Mouse (Mus musculus) kidney, adult 2 months (tissue): ENCODE measurements around the gene Edn2.

Experiments
- CTCF ChIP-seq: fragments of 200-500 bp; conservative IDR thresholded peaks from 2 replicates; pipeline ENCODE4 v1.5.1; 2011; ENCODE audit warnings: low read depth, mild to moderate bottlenecking, control low read depth, low read length, moderate library complexity, mixed read lengths; ENCODE audit not compliant: insufficient read depth, insufficient read length
- POLR2A ChIP-seq: fragments of 200-500 bp; IDR thresholded peaks from one replicate; pipeline ENCODE4 v1.6.1; 2011; ENCODE audit warnings: low read depth, low read length, control low read depth

DNA sequence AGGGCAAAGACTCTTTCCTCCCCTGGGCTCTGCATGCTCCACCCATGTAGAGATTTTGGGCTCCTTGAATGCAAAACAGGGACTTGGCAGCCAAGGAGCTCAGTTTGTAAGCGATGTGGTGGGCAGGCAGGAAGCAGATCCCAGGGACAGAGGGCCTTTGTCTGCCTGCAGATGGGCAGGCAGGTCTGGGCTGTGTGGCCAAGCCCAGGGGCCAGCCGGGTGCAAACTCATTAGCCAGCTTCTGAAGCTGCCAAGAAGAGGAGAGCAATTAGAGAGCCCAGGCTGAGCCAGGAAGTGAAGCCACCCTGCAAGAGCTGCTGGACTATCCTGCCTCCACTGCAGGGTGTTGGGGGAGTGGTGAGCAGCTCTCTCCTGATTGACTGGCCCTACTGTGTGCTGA is 28.9 kb downstream of the Edn2 start:
- no peak for TF ChIP-seq POLR2A
- TF ChIP-seq CTCF: no peak
